Mouse (Mus musculus) adrenal gland (tissue): ENCODE data around the gene Sbno2.
"Not testable (repeated sequence)": the region's sequence is repeated elsewhere in the genome, so short reads cannot be mapped to it uniquely, and the experiment has no call there.

Experiments used
- intact Hi-C: fragments of 180-260 bp; cut with DNase I; formaldehyde crosslinking; loops from one replicate; pipeline ENCODE4 v1.15.1; 2025

Gene Sbno2

GRCm38 (mm10) chr10:80069251-80069650, 36.1 kb downstream of the Sbno2 start:
- intact Hi-C loops = no loop called here

- intact Hi-C loops = no loop called here
These were observed 41.3 kb downstream of the Sbno2 start for GRCm38 (mm10) chr10:80063877-80064650.

- intact Hi-C loops = no loop called here
These were observed 42.3 kb downstream of the Sbno2 start for GRCm38 (mm10) chr10:80063104-80063503.

- intact Hi-C loops = no loop called here
These were observed 47.6 kb downstream of the Sbno2 start for GRCm38 (mm10) chr10:80057683-80058326.

GRCm38 (mm10) chr10:80056976-80057682, 48.2 kb downstream of the Sbno2 start:
- intact Hi-C loops = no loop called here

GRCm38 (mm10) chr10:80056506-80056905, 48.9 kb downstream of the Sbno2 start:
- intact Hi-C loops = no loop called here

- intact Hi-C loops = no loop called here
These were observed 49.5 kb downstream of the Sbno2 start for GRCm38 (mm10) chr10:80055891-80056290.

- intact Hi-C loops = no loop called here
These were observed 50.0 kb downstream of the Sbno2 start for GRCm38 (mm10) chr10:80055364-80055763.

GRCm38 (mm10) chr10:80054911-80055310, 50.5 kb downstream of the Sbno2 start:
- intact Hi-C loops = not testable (repeated sequence)

- intact Hi-C loops = loop anchor here (1.0 kb wide), 1 partner anchor 61 kb away; the partner anchor contains the start of gene Stk11
These were observed 51.2 kb downstream of the Sbno2 start for GRCm38 (mm10) chr10:80053831-80054815.

- intact Hi-C loops = loop anchor here (1.0 kb wide), 1 partner anchor 62 kb away; the partner anchor contains the start of gene Stk11
These were observed 52.1 kb downstream of the Sbno2 start for GRCm38 (mm10) chr10:80053259-80053780.

- intact Hi-C loops = no loop called here
These were observed 53.0 kb downstream of the Sbno2 start for GRCm38 (mm10) chr10:80052374-80052764.

- intact Hi-C loops = no loop called here
These were observed 53.6 kb downstream of the Sbno2 start for GRCm38 (mm10) chr10:80051618-80052373.

GRCm38 (mm10) chr10:80050885-80051617, 54.3 kb downstream of the Sbno2 start:
- intact Hi-C loops = no loop called here

GRCm38 (mm10) chr10:80050244-80050643, 55.1 kb downstream of the Sbno2 start:
- intact Hi-C loops = no loop called here

GRCm38 (mm10) chr10:80048834-80049233, 56.5 kb downstream of the Sbno2 start:
- intact Hi-C loops = no loop called here

GRCm38 (mm10) chr10:80048396-80048795, 57.0 kb downstream of the Sbno2 start:
- intact Hi-C loops = no loop called here

- intact Hi-C loops = no loop called here
These were observed 58.3 kb downstream of the Sbno2 start, which contains the start of gene Gpx4 for GRCm38 (mm10) chr10:80047041-80047565. TSS of gene Gpx4 (plus strand) at chr10:80047166.

GRCm38 (mm10) chr10:80045766-80046165, 59.6 kb downstream of the Sbno2 start:
- intact Hi-C loops = no loop called here
